21 mouse cellular contexts compared by ENCODE assay signal in the genomic region with DNA sequence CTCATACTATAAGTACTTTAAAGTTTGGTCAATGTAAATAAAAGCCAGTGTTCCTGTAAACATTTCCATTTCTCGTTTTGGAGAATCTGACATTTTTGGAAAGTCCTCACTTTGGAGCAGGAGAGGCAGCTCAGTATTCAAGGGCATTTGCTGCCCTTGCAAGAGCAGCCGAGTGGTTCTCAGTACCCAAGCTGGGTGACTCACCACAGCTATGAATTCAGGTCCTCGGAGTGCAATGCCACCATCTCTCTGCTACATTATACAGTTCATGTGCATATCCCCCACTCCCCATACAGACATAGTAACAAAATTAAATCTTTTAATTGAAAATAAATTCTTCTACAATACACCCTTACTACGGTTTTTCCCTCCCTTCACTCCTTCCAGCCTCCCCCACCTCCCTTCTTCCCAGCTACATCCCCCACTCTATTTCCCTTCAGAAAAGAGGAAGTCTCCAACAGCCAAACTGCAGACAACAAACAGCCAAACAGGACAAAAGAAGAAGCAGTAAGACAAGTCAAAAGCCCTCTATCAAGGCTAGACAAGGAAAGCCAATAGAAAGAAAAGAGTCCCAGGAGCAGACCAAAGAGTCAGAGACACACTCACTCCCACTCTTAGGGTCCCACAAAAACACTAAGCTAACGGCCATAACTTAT.
DNase-seq lines count a peak whose midpoint lies in the region; ATAC-seq and TF ChIP-seq lines count a peak whose summit lies in the region.
"Had no signal": no experiment of that assay in that cellular context is flagged by ENCODE, and none has a peak within 500 bp of the region (broad histone marks: within the 10 kb centered on the region; RNA-seq: fewer than 3 reads in every experiment).

No protein-coding gene starts in this region.

- TF ChIP-seq EP300 in MEL (IDR thresholded peaks at IDR 0.05; ENCODE audit: low read depth in 1 of 2, low read length in 2 of 2), result peak; percentile 38 to 64

- H3K36me3 ChIP-seq in MEL (ENCODE audit: control insufficient read depth in 1 of 2, insufficient read depth in 2 of 2, low read length in 2 of 2), result peaks cover 0 to 2% of the 10 kb centered on the region in 2 experiments; a peak in 1 of 4 replicates
- H3K36me3 ChIP-seq: embryonic facial prominence, embryonic 10.5 days; heart, embryonic 10.5 days; hindbrain, embryonic 13.5 days had no signal

- ATAC-seq in common myeloid progenitor, adult 5-6 weeks (replicated peaks; ENCODE audit: low read depth, poor library complexity, severe bottlenecking), result 0 out of 2 replicates have a peak, but pooled peaks have one; percentile 29
- ATAC-seq in erythroid progenitor cell, adult 5-6 weeks (replicated peaks; ENCODE audit: low FRiP score, poor library complexity, severe bottlenecking), result no peak
- no peak for ATAC-seq in megakaryocyte-erythroid progenitor cell, adult 5-6 weeks (replicated peaks; ENCODE audit: low FRiP score, low TSS enrichment, poor library complexity, severe bottlenecking)
- ATAC-seq: forebrain, embryonic 14.5 days; hindbrain, postnatal 0 days had no signal

- H3K79me2 ChIP-seq in MEL (ENCODE audit: control insufficient read depth, insufficient read depth, low read length, poor library complexity), result no peaks in the 10 kb centered on the region

- H3K9me3 ChIP-seq in MEL (replicated peaks; ENCODE audit: insufficient read depth, low read length), result no peaks in the 10 kb centered on the region
- H3K9me3 ChIP-seq: embryonic facial prominence, embryonic 10.5 days; forebrain, embryonic 10.5 days; heart, embryonic 10.5 days; hindbrain, embryonic 13.5 days had no signal

- no peak for TF ChIP-seq POLR2A in MEL (IDR thresholded peaks at IDR 0.05; ENCODE audit: control insufficient read depth in 1 of 2, insufficient read depth in 1 of 2, low read depth in 1 of 2, low read length in 2 of 2, poor library complexity in 1 of 2)

- no peak overlapping the region for H3K9ac ChIP-seq in MEL (ENCODE audit: control insufficient read depth, low read depth, low read length, poor library complexity, severe bottlenecking)
- H3K9ac ChIP-seq: hindbrain, embryonic 13.5 days had no signal

- H3K4me3 ChIP-seq in MEL (ENCODE audit: control insufficient read depth in 1 of 2, insufficient read depth in 1 of 2, low read depth in 2 of 2, low read length in 2 of 2), result no peak overlapping the region
- H3K4me3 ChIP-seq: embryonic facial prominence, embryonic 10.5 days; forebrain, embryonic 10.5 days; heart, embryonic 10.5 days; hindbrain, embryonic 13.5 days had no signal

- no peaks in the 10 kb centered on the region for H3K27me3 ChIP-seq in MEL (ENCODE audit: control insufficient read depth in 1 of 2, insufficient read depth in 2 of 2, low read length in 2 of 2)
- H3K27me3 ChIP-seq: CH12.LX; hindbrain, embryonic 13.5 days had no signal

- peak overlapping the region; percentile 34; the same call in 1 of the 2 replicates for H3K27ac ChIP-seq in MEL (ENCODE audit: control insufficient read depth, low read depth, low read length)
- H3K27ac ChIP-seq: embryonic facial prominence, embryonic 10.5 days; forebrain, embryonic 10.5 days; heart, embryonic 10.5 days; hindbrain, embryonic 13.5 days; hindbrain, postnatal 0 days had no signal

- TF ChIP-seq CTCF in MEL (IDR thresholded peaks at IDR 0.05 in 2 of 3, conservative IDR thresholded peaks at IDR 0.05 in 1 of 3; ENCODE audit: control insufficient read depth in 1 of 3, insufficient read depth in 1 of 3, low read depth in 2 of 3, low read length in 3 of 3, poor library complexity in 1 of 3, severe bottlenecking in 1 of 3), result no peak

- TF ChIP-seq RAD21 in MEL (IDR thresholded peaks at IDR 0.05; ENCODE audit: low read depth, low read length), result no peak

- peak; percentile 63 for DNase-seq in adrenal gland, adult 2 months
- no peak for DNase-seq in adrenal gland, adult 18-20 months (ENCODE audit: low spot score in 2 of 2)
- peak; percentile 69 for DNase-seq in MEL (ENCODE audit: low read depth, low spot score)
- no peak for DNase-seq in layer of hippocampus, postnatal 25 days (ENCODE audit: extremely low spot score in 1 of 2, low spot score in 1 of 2)
- DNase-seq: cerebellum, adult 18-20 months; cerebellum, adult 9-11 months; cerebellum, postnatal 36 days; gastrocnemius, postnatal 36 days; heart, adult 18-20 months; heart, postnatal 14 days; kidney, adult 11 months had no signal

- 0 out of 4 replicates have a peak, but pooled peaks cover 0 to 3% of the 10 kb centered on the region in 2 experiments for H3K4me1 ChIP-seq in MEL (ENCODE audit: control insufficient read depth in 1 of 2, insufficient read depth in 2 of 2, low read length in 2 of 2)
- H3K4me1 ChIP-seq: embryonic facial prominence, embryonic 10.5 days; forebrain, embryonic 10.5 days; hindbrain, embryonic 13.5 days had no signal

TF ChIP-seq in MEL, 35 proteins besides CTCF, POLR2A, EP300 and RAD21:
- TF ChIP-seq E2F4 (IDR thresholded peaks at IDR 0.05; ENCODE audit: borderline replicate concordance, low read depth, low read length), result no peak
- TF ChIP-seq ZNF384 (IDR thresholded peaks at IDR 0.05; ENCODE audit: low read depth, low read length), result no peak
- no peak for TF ChIP-seq NRF1 (IDR thresholded peaks at IDR 0.05; ENCODE audit: insufficient read depth, low read depth, low read length, poor library complexity, severe bottlenecking)
- no peak for TF ChIP-seq CHD1 (IDR thresholded peaks at IDR 0.05; ENCODE audit: low read depth, low read length)
- no peak for TF ChIP-seq SIN3A (IDR thresholded peaks at IDR 0.05; ENCODE audit: low read length)
- TF ChIP-seq ZMIZ1 (IDR thresholded peaks at IDR 0.05; ENCODE audit: low read depth, low read length), result no peak
- no peak for TF ChIP-seq CHD2 (IDR thresholded peaks at IDR 0.05; ENCODE audit: low read length)
- 0 out of 2 replicates have a peak, but pooled peaks have one; percentile 15 for TF ChIP-seq ETS1 (IDR thresholded peaks at IDR 0.05; ENCODE audit: low read depth, low read length)
- 0 out of 2 replicates have a peak, but pooled peaks have one; percentile 30 for TF ChIP-seq TCF12 (IDR thresholded peaks at IDR 0.05; ENCODE audit: low read depth, low read length)
- TF ChIP-seq TAL1 (IDR thresholded peaks at IDR 0.05; ENCODE audit: low read length), result no peak
- TF ChIP-seq ZC3H11A (IDR thresholded peaks at IDR 0.05; ENCODE audit: low read depth, low read length), result no peak
- no peak for TF ChIP-seq JUND (IDR thresholded peaks at IDR 0.05; ENCODE audit: low read depth, low read length)
- no peak for TF ChIP-seq POLR2AphosphoS2 (IDR thresholded peaks at IDR 0.05; ENCODE audit: low read length)
- TF ChIP-seq KAT2A (conservative IDR thresholded peaks at IDR 0.05; ENCODE audit: low read depth, low read length), result no peak
- TF ChIP-seq ELF1 (IDR thresholded peaks at IDR 0.05; ENCODE audit: low read depth, low read length), result no peak
- no peak for TF ChIP-seq MYC (IDR thresholded peaks at IDR 0.05; ENCODE audit: low read depth, low read length)
- TF ChIP-seq NELFE (IDR thresholded peaks at IDR 0.05; ENCODE audit: low read depth, low read length), result no peak
- TF ChIP-seq MXI1 (IDR thresholded peaks at IDR 0.05; ENCODE audit: low read depth, low read length), result no peak
- TF ChIP-seq MAZ (IDR thresholded peaks at IDR 0.05; ENCODE audit: low read depth, low read length), result no peak
- no peak for TF ChIP-seq BHLHE40 (IDR thresholded peaks at IDR 0.05; ENCODE audit: borderline replicate concordance, low read depth, low read length)
- peak; percentile 58; the same call in 1 of the 2 replicates for TF ChIP-seq MYB (IDR thresholded peaks at IDR 0.05; ENCODE audit: low read depth, low read length)
- TF ChIP-seq HCFC1 (IDR thresholded peaks at IDR 0.05; ENCODE audit: low read depth, low read length), result no peak
- TF ChIP-seq ZKSCAN1 (IDR thresholded peaks at IDR 0.05; ENCODE audit: low read depth, low read length), result no peak
- TF ChIP-seq RCOR1 (IDR thresholded peaks at IDR 0.05; ENCODE audit: low read depth, low read length), result no peak
- no peak for TF ChIP-seq USF1 (IDR thresholded peaks at IDR 0.05; ENCODE audit: low read depth, low read length)
- TF ChIP-seq MAFK (IDR thresholded peaks at IDR 0.05; ENCODE audit: borderline replicate concordance, low read depth, low read length), result no peak
- TF ChIP-seq SMC3 (IDR thresholded peaks at IDR 0.05; ENCODE audit: low read depth, low read length), result 0 out of 2 replicates have a peak, but pooled peaks have one; percentile 12
- 0 out of 2 replicates have a peak, but pooled peaks have one; percentile 10 for TF ChIP-seq TBP (IDR thresholded peaks at IDR 0.05; ENCODE audit: low read depth, low read length)
- no peak for TF ChIP-seq UBTF (IDR thresholded peaks at IDR 0.05; ENCODE audit: borderline replicate concordance, insufficient read depth, low read depth, low read length)
- TF ChIP-seq MEF2A (IDR thresholded peaks at IDR 0.05; ENCODE audit: extremely low read depth, insufficient replicate concordance, low read depth, low read length, poor library complexity, severe bottlenecking), result no peak
- TF ChIP-seq USF2 (IDR thresholded peaks at IDR 0.05; ENCODE audit: borderline replicate concordance in 1 of 2, insufficient read depth in 1 of 2, low read depth in 1 of 2, low read length in 2 of 2), result no peak
- no peak for TF ChIP-seq POLR2AphosphoS5 (IDR thresholded peaks at IDR 0.05; ENCODE audit: borderline replicate concordance, low read depth, low read length)

Comparison
In these comparisons a context has a peak if more than half of its experiments do, and no peak if none do; other contexts are left out.
1. DNase-seq: peak in adrenal gland, adult 2 months (single experiment) and MEL (single experiment); none in adrenal gland, adult 18-20 months (0 of 2) and layer of hippocampus, postnatal 25 days (0 of 2).